Mouse (Mus musculus): ENCODE results near the gene Cfap221. TPM values are rescaled to one million over a fixed set of nuclear protein-coding genes. Genes with fewer than 3 reads are reported as not detected.

The Cfap221 gene
- polyA plus RNA-seq, 1 experiment from 2014 or later: 0.11 TPM

DNA sequence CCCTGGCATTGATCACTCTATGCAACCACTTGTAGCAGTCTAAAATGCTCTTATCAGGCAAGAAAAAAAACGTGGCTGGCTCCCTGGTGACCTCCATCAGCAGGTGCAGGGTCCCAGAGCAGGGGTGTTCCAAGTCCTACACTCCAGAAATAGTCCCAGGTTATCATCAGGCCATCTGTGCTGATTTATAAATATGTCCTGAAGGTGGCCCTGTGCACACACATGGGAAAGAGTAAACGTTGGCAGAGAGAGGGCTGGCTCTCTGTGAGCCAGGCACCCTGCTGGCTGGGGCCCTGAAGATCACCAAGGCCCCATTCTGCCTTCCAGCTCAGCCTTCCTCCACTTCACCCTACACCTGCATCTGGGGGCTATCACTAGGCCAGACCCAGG is 28.0 kb upstream of the Cfap221 start:
- no peaks in the 10 kb centered on the region for H3K36me3 ChIP-seq (ENCODE audit: control insufficient read depth, insufficient read depth, low read length)
- peak; percentile 51; the same call in 1 of the 2 replicates for ATAC-seq (ENCODE audit: low FRiP score, low TSS enrichment)
- 11% methylated on average over 2 of the region's 2 CpGs for WGBS
- TF ChIP-seq EP300 (optimal IDR thresholded peaks at IDR 0.05) (no peak), CTCF (IDR thresholded peaks at IDR 0.05; ENCODE audit: low read depth) (peak; percentile 39)
- no peaks in the 10 kb centered on the region for H3K27me3 ChIP-seq (ENCODE audit: control insufficient read depth, insufficient read depth, low read length)
- no peaks in the 10 kb centered on the region for H3K4me1 ChIP-seq (replicated peaks; ENCODE audit: control insufficient read depth, insufficient read depth)
- no peak overlapping the region for H3K4me2 ChIP-seq (replicated peaks; ENCODE audit: low read depth)
- H3K4me3 ChIP-seq (ENCODE audit: low read depth, low read length): no peak overlapping the region
- no peaks in the 10 kb centered on the region for H3K9me3 ChIP-seq (ENCODE audit: control insufficient read depth, low read length)
- H3K9ac ChIP-seq (ENCODE audit: low read length): no peak overlapping the region
- H3K27ac ChIP-seq (replicated peaks): no peak overlapping the region
- DNase-seq (ENCODE audit: low spot score): no peak

DNA sequence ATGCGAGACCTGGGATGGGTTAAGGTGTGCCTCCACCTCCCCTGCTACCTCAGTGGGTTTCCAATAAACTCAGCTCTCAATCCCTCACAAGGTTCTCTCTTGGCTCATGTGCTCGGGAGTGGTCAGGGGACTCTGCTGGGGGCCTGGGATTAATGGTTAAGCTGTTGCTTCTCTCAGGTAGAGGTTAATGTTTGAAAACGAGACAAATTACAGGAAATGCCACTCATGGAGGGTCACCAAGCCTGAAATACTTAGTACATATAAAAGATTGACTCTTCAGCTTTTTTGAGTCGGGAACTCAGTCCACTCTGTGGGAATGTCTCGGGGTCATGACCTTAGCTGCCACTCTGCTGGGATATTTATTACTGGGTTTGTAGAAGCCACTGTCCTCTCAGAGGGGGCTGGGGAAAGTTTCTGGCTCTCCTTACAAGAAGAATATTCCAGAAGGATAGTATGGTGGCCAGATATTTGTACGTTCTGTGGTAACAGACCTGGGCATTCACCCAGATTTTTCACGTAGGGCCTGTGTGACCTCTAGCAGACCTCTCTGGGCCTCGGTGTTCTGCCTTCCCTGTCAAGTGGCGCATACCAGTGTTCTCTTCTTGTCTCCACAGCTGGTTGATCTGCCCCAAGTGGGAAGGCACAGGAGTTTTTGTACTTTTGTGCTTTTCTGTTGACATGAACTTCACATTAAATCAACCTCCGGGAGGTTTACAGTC is 27.5 kb upstream of the Cfap221 start:
- no peaks in the 10 kb centered on the region for H3K4me1 ChIP-seq (replicated peaks; ENCODE audit: control insufficient read depth, insufficient read depth)
- H3K27me3 ChIP-seq (ENCODE audit: control insufficient read depth, insufficient read depth, low read length): no peaks in the 10 kb centered on the region
- DNase-seq (ENCODE audit: low spot score) (no peak), ATAC-seq (ENCODE audit: low FRiP score, low TSS enrichment) (no peak)
- 42% methylated on average over 10 of the region's 10 CpGs for WGBS
- H3K9ac ChIP-seq (ENCODE audit: low read length): no peak overlapping the region
- no peaks in the 10 kb centered on the region for H3K9me3 ChIP-seq (ENCODE audit: control insufficient read depth, low read length)
- no peak overlapping the region for H3K27ac ChIP-seq (replicated peaks)
- H3K4me3 ChIP-seq (ENCODE audit: low read depth, low read length): no peak overlapping the region
- no peak overlapping the region for H3K4me2 ChIP-seq (replicated peaks; ENCODE audit: low read depth)
- TF ChIP-seq CTCF (IDR thresholded peaks at IDR 0.05; ENCODE audit: low read depth): no peak
- TF ChIP-seq EP300 (optimal IDR thresholded peaks at IDR 0.05): no peak
- no peaks in the 10 kb centered on the region for H3K36me3 ChIP-seq (ENCODE audit: control insufficient read depth, insufficient read depth, low read length)

DNA sequence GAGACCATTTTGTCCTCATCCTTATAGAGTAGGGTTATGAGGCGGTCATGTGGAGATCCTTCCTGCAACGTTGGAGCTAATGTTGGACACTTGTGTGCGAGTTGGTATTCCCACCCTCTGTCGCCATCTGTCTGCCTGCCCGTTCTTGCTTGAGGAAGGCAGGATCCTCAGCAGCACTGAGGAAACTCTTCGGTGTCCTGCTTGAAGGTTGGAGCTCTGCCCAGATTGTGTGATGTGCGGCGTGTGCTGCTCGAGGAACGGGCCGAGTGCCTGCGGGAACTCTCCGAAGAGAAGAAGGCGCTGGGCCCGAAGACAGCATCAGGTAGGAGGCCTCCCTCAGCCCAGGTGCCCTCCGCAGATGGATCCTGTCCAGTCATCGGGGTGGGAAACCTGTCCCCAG is 24.9 kb upstream of the Cfap221 start:
- Histone ChIP-seq H3K36me3 (ENCODE audit: control insufficient read depth, insufficient read depth, low read length) (no peaks in the 10 kb centered on the region), H3K9me3 (ENCODE audit: control insufficient read depth, low read length) (no peaks in the 10 kb centered on the region), H3K4me2 (replicated peaks; ENCODE audit: low read depth) (no peak overlapping the region), H3K27ac (replicated peaks) (no peak overlapping the region), H3K4me3 (ENCODE audit: low read depth, low read length) (no peak overlapping the region), H3K4me1 (replicated peaks; ENCODE audit: control insufficient read depth, insufficient read depth) (no peaks in the 10 kb centered on the region), H3K9ac (ENCODE audit: low read length) (no peak overlapping the region), H3K27me3 (ENCODE audit: control insufficient read depth, insufficient read depth, low read length) (no peaks in the 10 kb centered on the region)
- peak; percentile 34; the same call in 1 of the 2 replicates for TF ChIP-seq CTCF (IDR thresholded peaks at IDR 0.05; ENCODE audit: low read depth)
- no peak for TF ChIP-seq EP300 (optimal IDR thresholded peaks at IDR 0.05)
- no peak for ATAC-seq (ENCODE audit: low FRiP score, low TSS enrichment)
- no peak for DNase-seq (ENCODE audit: low spot score)
- WGBS: 76% methylated on average over 17 of the region's 17 CpGs

DNA sequence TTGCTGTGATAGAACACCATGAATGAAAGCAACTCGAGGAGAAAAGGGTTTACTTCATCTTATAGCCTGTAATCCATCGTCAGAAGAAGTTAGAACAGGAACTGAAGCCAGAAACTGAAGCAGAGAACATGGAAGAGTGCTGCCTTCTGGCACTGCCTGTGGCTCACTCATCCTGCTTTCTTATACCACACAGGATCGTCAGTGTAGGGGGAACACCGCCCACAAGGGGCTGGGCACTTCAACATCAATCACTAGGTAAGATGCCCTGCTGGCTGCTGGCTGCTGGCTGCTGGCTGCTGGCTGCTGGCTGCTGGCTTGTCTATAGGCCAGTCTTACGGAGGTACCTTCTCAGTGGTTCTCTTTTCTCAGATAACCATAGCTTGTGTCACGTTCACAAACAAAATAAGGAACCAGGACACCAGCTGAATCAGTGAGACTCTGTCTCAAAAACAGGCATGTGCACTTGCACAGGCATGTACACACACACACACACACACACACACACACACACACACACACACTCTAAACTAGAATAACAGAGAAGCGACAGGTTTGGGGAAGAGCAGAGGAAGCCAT is 23.4 kb upstream of the Cfap221 start:
- ATAC-seq (ENCODE audit: low FRiP score, low TSS enrichment): no peak

DNA sequence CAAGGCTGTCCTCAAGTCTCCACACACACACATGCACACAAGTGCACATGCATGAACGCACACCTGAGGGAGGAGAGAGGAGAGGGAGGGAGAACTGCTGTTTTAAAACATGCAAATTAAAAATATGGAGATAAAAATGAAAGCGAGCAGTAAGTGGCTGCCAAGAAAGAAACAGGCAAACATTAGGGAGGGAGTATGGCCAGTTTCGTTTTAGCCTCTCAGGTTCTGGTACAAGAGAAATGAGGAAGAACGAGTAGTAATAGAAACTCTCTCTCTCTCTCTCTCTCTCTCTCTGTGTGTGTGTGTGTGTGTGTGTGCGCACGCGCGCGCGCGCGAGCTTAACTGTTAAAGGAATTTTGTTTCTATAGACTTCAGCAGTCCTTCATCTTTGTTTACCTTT is 22.4 kb upstream of the Cfap221 start:
- 74% methylated on average over 12 of the region's 12 CpGs for WGBS
- no peak for ATAC-seq (ENCODE audit: low FRiP score, low TSS enrichment)
- no peak overlapping the region for H3K4me2 ChIP-seq (replicated peaks; ENCODE audit: low read depth)
- no peak for DNase-seq (ENCODE audit: low spot score)
- H3K9ac ChIP-seq (ENCODE audit: low read length): no peak overlapping the region
- no peak overlapping the region for H3K4me3 ChIP-seq (ENCODE audit: low read depth, low read length)
- no peaks in the 10 kb centered on the region for H3K9me3 ChIP-seq (ENCODE audit: control insufficient read depth, low read length)
- H3K27me3 ChIP-seq (ENCODE audit: control insufficient read depth, insufficient read depth, low read length): no peaks in the 10 kb centered on the region
- TF ChIP-seq EP300 (optimal IDR thresholded peaks at IDR 0.05) (no peak), CTCF (IDR thresholded peaks at IDR 0.05; ENCODE audit: low read depth) (no peak)
- no peaks in the 10 kb centered on the region for H3K36me3 ChIP-seq (ENCODE audit: control insufficient read depth, insufficient read depth, low read length)
- H3K27ac ChIP-seq (replicated peaks): no peak overlapping the region
- H3K4me1 ChIP-seq (replicated peaks; ENCODE audit: control insufficient read depth, insufficient read depth): no peaks in the 10 kb centered on the region

More for the DNA sequence above, 23.4 kb upstream of the Cfap221 start:
- TF ChIP-seq EP300 (optimal IDR thresholded peaks at IDR 0.05) (no peak), CTCF (IDR thresholded peaks at IDR 0.05; ENCODE audit: low read depth) (no peak)
- H3K4me2 ChIP-seq (replicated peaks; ENCODE audit: low read depth): no peak overlapping the region
- no peaks in the 10 kb centered on the region for H3K27me3 ChIP-seq (ENCODE audit: control insufficient read depth, insufficient read depth, low read length)
- H3K36me3 ChIP-seq (ENCODE audit: control insufficient read depth, insufficient read depth, low read length): no peaks in the 10 kb centered on the region
- no peaks in the 10 kb centered on the region for H3K4me1 ChIP-seq (replicated peaks; ENCODE audit: control insufficient read depth, insufficient read depth)
- no peak overlapping the region for H3K27ac ChIP-seq (replicated peaks)
- H3K9me3 ChIP-seq (ENCODE audit: control insufficient read depth, low read length): no peaks in the 10 kb centered on the region
- H3K4me3 ChIP-seq (ENCODE audit: low read depth, low read length): no peak overlapping the region
- H3K9ac ChIP-seq (ENCODE audit: low read length): no peak overlapping the region
- 62% methylated on average over 7 of the region's 7 CpGs for WGBS
- DNase-seq (ENCODE audit: low spot score): no peak

DNA sequence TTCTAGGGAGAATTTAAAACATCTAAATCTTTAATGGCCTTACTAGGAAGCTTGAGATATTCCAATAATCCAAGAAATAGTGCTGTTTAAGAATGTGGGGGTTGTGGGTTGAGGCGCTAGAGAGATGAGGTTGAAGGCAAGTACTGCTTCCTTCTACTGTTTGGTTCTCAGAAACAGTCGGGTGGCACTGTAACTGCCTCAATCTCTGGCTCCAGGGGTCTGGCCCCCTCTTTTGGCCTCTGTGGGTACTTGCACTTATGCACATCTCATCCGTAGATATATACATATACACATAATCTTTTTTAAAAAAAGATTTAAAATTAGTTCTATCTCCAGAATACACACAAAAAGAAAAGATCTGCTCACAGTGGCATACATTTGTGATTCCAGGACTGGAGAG is 21.9 kb upstream of the Cfap221 start:
- no peaks in the 10 kb centered on the region for H3K9me3 ChIP-seq (ENCODE audit: control insufficient read depth, low read length)
- no peak overlapping the region for H3K4me2 ChIP-seq (replicated peaks; ENCODE audit: low read depth)
- no peak overlapping the region for H3K4me3 ChIP-seq (ENCODE audit: low read depth, low read length)
- H3K36me3 ChIP-seq (ENCODE audit: control insufficient read depth, insufficient read depth, low read length): no peaks in the 10 kb centered on the region
- H3K27me3 ChIP-seq (ENCODE audit: control insufficient read depth, insufficient read depth, low read length): no peaks in the 10 kb centered on the region
- no peak overlapping the region for H3K9ac ChIP-seq (ENCODE audit: low read length)
- DNase-seq (ENCODE audit: low spot score): no peak
- no peaks in the 10 kb centered on the region for H3K4me1 ChIP-seq (replicated peaks; ENCODE audit: control insufficient read depth, insufficient read depth)
- H3K27ac ChIP-seq (replicated peaks): no peak overlapping the region
- 66% methylated on average over 3 of the region's 3 CpGs for WGBS
- ATAC-seq (ENCODE audit: low FRiP score, low TSS enrichment): no peak
- no peak for TF ChIP-seq EP300 (optimal IDR thresholded peaks at IDR 0.05)
- TF ChIP-seq CTCF (IDR thresholded peaks at IDR 0.05; ENCODE audit: low read depth): peak; percentile 24; the same call in 1 of the 2 replicates

Measured in stomach, postnatal 0 days (tissue).